Mouse (Mus musculus) ES-E14 (cell line): ENCODE measurements around the gene Cpne5. TPM values are rescaled to one million over a fixed set of nuclear protein-coding genes. Genes with fewer than 3 reads are reported as not detected.

Experiments
- DNase-seq: peaks from one replicate; pipeline ENCODE4 v3.0.0-alpha.2; 2013; ENCODE audit warnings: low read depth, low spot score
- H3K27ac ChIP-seq: 2 replicates; pipeline ENCODE4 v1.5.1; 2012; ENCODE audit warnings: low read depth, mild to moderate bottlenecking, low read length, moderate library complexity, mixed read lengths; ENCODE audit not compliant: poor library complexity, insufficient read depth, severe bottlenecking
- H3K36me3 ChIP-seq: 2 replicates; pipeline ENCODE4 v1.6.1; 2012; ENCODE audit warnings: mild to moderate bottlenecking, low read length, moderate library complexity, mixed read lengths; ENCODE audit not compliant: control insufficient read depth, poor library complexity, insufficient read depth, severe bottlenecking
- H3K4me1 ChIP-seq, 2 experiments: fragments of 150-350 bp in 1 of 2; sonication (generic) in 1 of 2; 2 replicates each; pipeline ENCODE4 v1.6.1; 2012; ENCODE audit warnings: low read length in 2 of 2, mild to moderate bottlenecking in 1 of 2, mixed read lengths in 1 of 2; ENCODE audit not compliant: control insufficient read depth in 2 of 2, insufficient read depth in 2 of 2, poor library complexity in 1 of 2
- H3K4me3 ChIP-seq, 2 experiments: fragments of 150-350 bp in 1 of 2; sonication (generic) in 1 of 2; 2 replicates each; pipeline ENCODE4 v1.5.1; 2012; ENCODE audit warnings: low read length in 2 of 2, low read depth in 1 of 2, mild to moderate bottlenecking in 1 of 2, mixed read lengths in 1 of 2; ENCODE audit not compliant: insufficient read depth in 1 of 2, poor library complexity in 1 of 2, severe bottlenecking in 1 of 2
- H3K9ac ChIP-seq: 2 replicates; pipeline ENCODE4 v1.6.1; 2012; ENCODE audit warnings: low read depth, mild to moderate bottlenecking, low read length, mixed read lengths; ENCODE audit not compliant: poor library complexity, insufficient read depth, severe bottlenecking
- H3K9me3 ChIP-seq: fragments of 150-350 bp; sonication (generic); 2 replicates; pipeline ENCODE4 v1.6.1; 2012; ENCODE audit warnings: low read depth, mild to moderate bottlenecking, low read length; ENCODE audit not compliant: control insufficient read depth, insufficient read depth
- CHD2 ChIP-seq: IDR thresholded peaks from 2 replicates; pipeline ENCODE4 v1.6.1; 2014; ENCODE audit warnings: mild to moderate bottlenecking, low read depth, low read length, inconsistent platforms
- HCFC1 ChIP-seq: IDR thresholded peaks from 2 replicates; pipeline ENCODE4 v1.6.1; 2012; ENCODE audit warnings: low read length, inconsistent platforms, borderline replicate concordance; ENCODE audit not compliant: insufficient read depth
- MAFK ChIP-seq: IDR thresholded peaks from 2 replicates; pipeline ENCODE4 v1.6.1; 2014; ENCODE audit warnings: mild to moderate bottlenecking, low read depth, low read length, inconsistent platforms; ENCODE audit not compliant: insufficient read depth
- ZC3H11A ChIP-seq: IDR thresholded peaks from 2 replicates; pipeline ENCODE4 v1.6.1; 2012; ENCODE audit warnings: low read depth, mild to moderate bottlenecking, inconsistent platforms, low read length, borderline replicate concordance
- ZNF384 ChIP-seq: IDR thresholded peaks from 2 replicates; pipeline ENCODE4 v1.6.1; 2012; ENCODE audit warnings: low read depth, low read length, inconsistent platforms
- in situ Hi-C, 2 experiments: fragments of 600-800 bp; cut with MboI; formaldehyde crosslinking; loops; one replicate each; pipeline ENCODE4 v1.15.1; 2025; ENCODE audit warnings: low sequenced_read_pairs in 2 of 2, inconsistent platforms in 1 of 2; ENCODE audit not compliant: unreplicated experiment in 2 of 2
- total RNA-seq: library from RNA; depleted of rRNA; stranded (reverse); fragments of 300-350 nt; gene quantifications from 2 replicates; pipeline ENCODE4 v1.2.3, GENCODE M21; 2012; rRNA removed

The Cpne5 gene
- 5.1 and 5.8 TPM in 2 replicates for total RNA-seq

DNA sequence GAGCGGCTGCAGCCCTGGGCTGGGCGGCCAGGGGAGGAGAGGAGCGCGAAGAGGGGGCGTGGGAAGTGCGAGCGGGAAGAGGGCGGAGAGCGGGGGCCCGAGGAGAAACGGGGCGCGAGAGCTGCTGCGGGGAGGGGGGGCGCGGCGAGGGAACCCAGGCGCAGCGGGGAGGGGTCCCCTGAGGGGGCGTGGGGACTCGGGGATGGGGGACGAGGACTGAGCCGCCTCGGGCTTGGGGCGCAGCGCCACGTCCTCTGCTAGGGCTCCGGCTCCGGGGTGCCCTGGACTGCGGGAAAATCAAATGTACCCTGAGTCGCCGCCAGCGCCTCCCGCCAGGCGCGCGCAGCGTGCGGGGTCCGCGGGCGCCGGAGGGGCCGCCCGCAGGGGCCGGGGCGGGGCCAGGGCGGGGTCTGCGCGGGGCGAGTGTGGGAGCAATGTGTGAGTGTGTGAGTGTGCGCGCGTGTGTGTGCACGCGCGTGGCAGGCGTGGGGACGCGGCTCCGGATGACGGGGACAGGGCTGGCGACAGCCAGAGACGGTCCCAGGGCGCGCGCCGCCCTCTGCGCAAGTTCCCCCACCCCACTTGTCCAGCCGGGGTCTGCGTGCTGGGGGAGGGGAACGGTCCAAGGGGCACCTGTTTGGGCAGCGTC, at the start of gene Cpne5:
Gene Cpne5 (minus strand): TSS at position 396 of the 649 bp plus-strand sequence.
- H3K36me3 ChIP-seq: no peaks in the 10 kb centered on the region
- in situ Hi-C loops: no loop called here
- H3K4me3 ChIP-seq: peak within 1 kb of the TSS; percentile 59 to 74
- DNase-seq: no peak
- TF ChIP-seq CHD2 (no peak), HCFC1 (no peak), MAFK (no peak), ZNF384 (no peak), ZC3H11A (no peak)
- H3K9me3 ChIP-seq: no peaks in the 10 kb centered on the region; the same call in 1 of the 2 replicates
- peak within 1 kb of the TSS; percentile 45 for H3K9ac ChIP-seq
- no peak within 1 kb of the TSS for H3K27ac ChIP-seq
- peaks cover 0 to 7% of the 10 kb centered on the region in 2 experiments; a peak in 1 of 4 replicates for H3K4me1 ChIP-seq

DNA sequence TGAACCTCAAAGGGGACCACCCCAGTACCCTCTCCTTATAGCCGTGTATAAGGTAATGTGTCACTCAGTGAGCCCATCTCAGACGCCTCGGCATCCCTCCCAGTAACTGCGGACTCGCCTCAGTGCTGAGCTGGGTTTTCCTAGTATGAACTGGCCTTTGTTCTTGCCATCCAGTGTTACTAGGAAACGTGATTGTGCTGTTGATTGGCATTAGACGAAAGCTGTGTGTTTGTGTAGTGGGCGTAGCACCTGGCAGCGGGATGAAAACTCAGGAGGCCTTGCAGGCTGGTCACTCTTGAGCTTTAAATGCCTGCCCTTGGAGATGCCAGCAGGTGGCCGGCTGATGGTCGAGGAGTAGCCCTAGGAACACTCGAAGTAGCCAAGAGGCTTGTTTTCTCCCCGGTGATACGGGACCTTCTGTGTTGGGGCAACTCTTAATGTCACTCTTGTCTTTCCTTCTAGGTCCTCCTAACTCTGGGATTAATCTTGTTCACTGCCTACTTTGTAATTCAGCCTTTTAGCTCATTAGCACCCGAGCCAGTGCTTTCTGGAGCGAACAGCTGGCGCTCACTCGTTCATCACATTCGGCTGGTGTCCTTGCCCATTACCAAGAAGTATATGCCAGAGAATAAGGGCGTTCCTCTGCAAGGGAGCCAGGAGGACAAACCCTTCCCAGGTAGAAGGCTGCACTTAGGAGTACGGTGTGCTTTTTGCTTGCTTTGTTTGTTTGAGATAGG, 44.4 kb upstream of the Cpne5 start:
- Histone ChIP-seq H3K27ac (no peak overlapping the region), H3K36me3 (peaks cover 23% of the 10 kb centered on the region; the same call in 1 of the 2 replicates), H3K9me3 (no peaks in the 10 kb centered on the region), H3K4me3 (no peak overlapping the region), H3K4me1 (peaks cover 0 to 14% of the 10 kb centered on the region in 2 experiments; a peak in 3 of 4 replicates), H3K9ac (no peak overlapping the region)
- DNase-seq: no peak
- in situ Hi-C loops: no loop called here
- TF ChIP-seq HCFC1 (no peak), CHD2 (no peak), MAFK (no peak), ZNF384 (no peak), ZC3H11A (no peak)

DNA sequence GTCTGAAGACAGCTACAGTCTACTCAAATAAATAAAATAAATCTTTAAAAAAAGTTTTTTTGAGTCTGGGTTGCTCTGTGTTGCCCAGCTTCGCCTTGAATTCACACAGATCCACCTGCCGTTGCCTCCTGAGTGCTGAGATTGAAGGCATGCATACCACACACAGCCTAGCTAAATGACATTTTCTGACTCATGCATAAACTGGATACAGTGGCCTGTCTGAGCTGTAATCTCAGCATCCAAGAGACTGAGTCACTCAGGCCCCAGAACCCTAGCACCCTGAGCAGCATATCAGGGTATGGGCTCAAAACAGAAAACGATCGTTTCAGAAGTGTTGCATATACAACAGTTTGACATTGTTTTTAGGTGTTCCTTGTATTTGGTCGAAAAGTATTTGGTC, 43.6 kb upstream of the Cpne5 start:
- no peak for DNase-seq
- peaks cover 1 to 19% of the 10 kb centered on the region in 2 experiments for H3K4me1 ChIP-seq
- H3K9me3 ChIP-seq: no peaks in the 10 kb centered on the region
- in situ Hi-C loops: no loop called here
- no peak overlapping the region for H3K27ac ChIP-seq
- H3K9ac ChIP-seq: no peak overlapping the region
- no peak overlapping the region for H3K4me3 ChIP-seq
- H3K36me3 ChIP-seq: peaks cover 23% of the 10 kb centered on the region; the same call in 1 of the 2 replicates
- TF ChIP-seq HCFC1: no peak
- TF ChIP-seq ZC3H11A: no peak
- TF ChIP-seq MAFK: no peak
- TF ChIP-seq ZNF384: no peak
- no peak for TF ChIP-seq CHD2

DNA sequence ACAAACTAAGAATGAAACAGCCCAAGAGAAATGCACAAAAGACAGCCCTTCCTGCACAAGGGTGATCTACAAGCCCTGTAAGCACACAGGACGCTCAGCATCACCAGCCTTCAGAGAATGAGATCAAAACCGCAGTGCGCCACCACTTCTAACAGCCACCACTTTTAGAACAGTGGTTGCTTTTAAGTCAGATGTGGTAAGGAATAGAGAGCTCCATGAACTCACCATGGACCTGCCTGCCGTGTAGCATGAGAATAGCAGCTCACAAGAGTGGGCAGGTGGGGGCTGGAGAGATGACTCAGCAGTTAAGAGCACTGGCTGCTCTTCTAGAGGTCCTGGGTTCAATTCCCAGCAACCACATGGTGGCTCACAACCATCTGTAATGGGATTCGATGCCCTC, 42.5 kb upstream of the Cpne5 start:
- Histone ChIP-seq H3K36me3 (peaks cover 22% of the 10 kb centered on the region; the same call in 1 of the 2 replicates), H3K27ac (peak overlapping the region; percentile 55), H3K9ac (no peak overlapping the region), H3K4me3 (no peak overlapping the region), H3K9me3 (no peaks in the 10 kb centered on the region), H3K4me1 (peaks cover 2 to 20% of the 10 kb centered on the region in 2 experiments)
- in situ Hi-C loops: no loop called here
- TF ChIP-seq HCFC1: no peak
- TF ChIP-seq ZC3H11A: no peak
- peak; percentile 76; the same call in 1 of the 2 replicates for TF ChIP-seq MAFK
- TF ChIP-seq ZNF384: no peak
- DNase-seq: no peak
